Mouse (Mus musculus): ENCODE measurements at regions not wholly inside any gene's neighbourhood (a gene's known extent, or its start where the extent isn't known, plus 50 kb on each side); places are given as distances from the start of the nearest gene placed in this dataset.

- DNase-seq = no peak
Measured at GRCm38 (mm10) chr4:97132650-97133049, 50.3 kb downstream of the Gm10192 start.

- peak; percentile 21 for DNase-seq
Measured at GRCm38 (mm10) chr4:97127780-97128179, 55.2 kb downstream of the Gm10192 start.

- DNase-seq = no peak
Measured at GRCm38 (mm10) chr4:97123861-97124260, 59.1 kb downstream of the Gm10192 start.

- no peak for DNase-seq
Measured at GRCm38 (mm10) chr4:97121952-97122351, 61.0 kb downstream of the Gm10192 start.

- DNase-seq = no peak
Measured at GRCm38 (mm10) chr4:97119459-97119858, 63.5 kb downstream of the Gm10192 start.

GRCm38 (mm10) chr4:97117016-97117415, 66.0 kb downstream of the Gm10192 start:
- no peak for DNase-seq

GRCm38 (mm10) chr4:97102752-97103052, 80.3 kb downstream of the Gm10192 start:
- no peak for DNase-seq

- DNase-seq = no peak
Measured at GRCm38 (mm10) chr4:97101911-97102751, 80.8 kb downstream of the Gm10192 start.

GRCm38 (mm10) chr4:97099721-97100120, 83.2 kb downstream of the Gm10192 start:
- DNase-seq = no peak

GRCm38 (mm10) chr4:97093576-97093975, 89.4 kb downstream of the Gm10192 start:
- DNase-seq = no peak

GRCm38 (mm10) chr4:97050735-97051134, 132.2 kb downstream of the Gm10192 start:
- DNase-seq = no peak

- DNase-seq = no peak
Measured at GRCm38 (mm10) chr4:97049045-97049674, 133.8 kb downstream of the Gm10192 start.

- peak; percentile 39 for DNase-seq
Measured at GRCm38 (mm10) chr4:97037693-97038348, 145.1 kb downstream of the Gm10192 start.

GRCm38 (mm10) chr4:97028938-97029337, 154.0 kb downstream of the Gm10192 start:
- no peak for DNase-seq

- no peak for DNase-seq
Measured at GRCm38 (mm10) chr4:97025446-97026040, 157.4 kb downstream of the Gm10192 start.

GRCm38 (mm10) chr4:97001321-97001720, 181.6 kb downstream of the Gm10192 start:
- DNase-seq = no peak

- DNase-seq = no peak
Measured at GRCm38 (mm10) chr4:96980311-96980710, 195.3 kb upstream of the Gm12695 start.

GRCm38 (mm10) chr4:96979876-96980275, 194.9 kb upstream of the Gm12695 start:
- no peak for DNase-seq

GRCm38 (mm10) chr4:96974935-96975334, 189.9 kb upstream of the Gm12695 start:
- DNase-seq = no peak

- no peak for DNase-seq
Measured at GRCm38 (mm10) chr4:96973804-96974203, 188.8 kb upstream of the Gm12695 start.

GRCm38 (mm10) chr4:96969199-96969598, 184.2 kb upstream of the Gm12695 start:
- no peak for DNase-seq

- no peak for DNase-seq
Measured at GRCm38 (mm10) chr4:96968545-96969164, 183.7 kb upstream of the Gm12695 start.
